Mouse (Mus musculus) forebrain, embryonic 12.5 days (tissue): ENCODE measurements around the gene Glb1l. TPM values are rescaled to one million over a fixed set of nuclear protein-coding genes. Genes with fewer than 3 reads are reported as not detected.
"Not testable (repeated sequence)": the region's sequence is repeated elsewhere in the genome, so short reads cannot be mapped to it uniquely, and the experiment has no call there.

Experiments
- ATAC-seq: fragments of 200-750 bp; cut with Nextera tagmentation; 2 replicates; pipeline ENCODE4 v1.8.0; 2017; ENCODE audit warnings: moderate TSS enrichment; ENCODE audit not compliant: low FRiP score
- H3K27ac ChIP-seq: fragments of 300-500 bp; sonication (generic); 2 replicates; pipeline ENCODE4 v1.5.1; 2016; ENCODE audit warnings: mild to moderate bottlenecking
- H3K27me3 ChIP-seq: fragments of 300-500 bp; sonication (generic); 2 replicates; pipeline ENCODE4 v1.6.1; 2016; ENCODE audit warnings: mild to moderate bottlenecking
- H3K36me3 ChIP-seq: fragments of 300-500 bp; sonication (generic); replicated peaks from 2 replicates; pipeline ENCODE4 v1.6.1; 2016; ENCODE audit warnings: mild to moderate bottlenecking
- H3K4me1 ChIP-seq: fragments of 300-500 bp; sonication (generic); 2 replicates; pipeline ENCODE4 v1.6.1; 2016
- H3K4me2 ChIP-seq: fragments of 300-500 bp; sonication (generic); 2 replicates; pipeline ENCODE4 v1.6.1; 2016; ENCODE audit warnings: mild to moderate bottlenecking, moderate library complexity
- H3K4me3 ChIP-seq: fragments of 300-500 bp; sonication (generic); replicated peaks from 2 replicates; pipeline ENCODE4 v1.5.1; 2016; ENCODE audit warnings: mild to moderate bottlenecking
- H3K9ac ChIP-seq: fragments of 300-500 bp; sonication (generic); 2 replicates; pipeline ENCODE4 v1.6.1; 2016; ENCODE audit warnings: mild to moderate bottlenecking
- H3K9me3 ChIP-seq: fragments of 300-500 bp; sonication (generic); 2 replicates; pipeline ENCODE4 v1.6.1; 2016
- WGBS: fragments of 180-500 bp; shearing (Covaris S2); methylation state at CpG from one replicate; pipeline ENCODE4 v1.1.7; 2016; 5-methylcytosine and 5-hydroxymethylcytosine counted together
- polyA plus RNA-seq: library from polyadenylated mRNA; unstranded; fragments of >200 nt; fragmentation: Nextera tagmentation; extraction: Ambion mirVana; gene quantifications from 2 replicates; pipeline ENCODE4 v1.2.1, GENCODE M21; 2016

Gene Glb1l
- polyA plus RNA-seq, 1 experiment from 2014 or later = 22.7 TPM

DNA sequence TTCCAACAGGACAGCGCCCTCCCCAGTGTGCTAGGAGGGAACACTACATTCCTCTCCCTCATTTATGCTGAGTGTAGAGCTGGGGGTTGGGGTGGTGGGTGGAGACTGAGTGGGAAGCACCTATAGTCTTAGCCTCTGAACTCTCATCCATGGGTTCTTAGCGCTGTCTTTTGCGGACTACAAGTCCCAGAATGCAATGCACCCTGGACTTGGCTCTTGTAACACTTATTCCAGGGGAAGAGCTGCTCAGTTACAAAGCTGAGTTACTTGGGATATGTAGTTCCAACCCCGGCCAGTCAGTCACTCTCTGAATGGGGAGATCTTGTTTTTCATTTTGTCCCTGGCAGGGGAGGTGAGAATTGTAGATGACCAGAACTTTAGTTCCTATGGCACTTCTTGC, 34.2 kb upstream of the Glb1l start:
- ATAC-seq = peak; percentile 78
- H3K4me1 ChIP-seq = peaks cover 11% of the 10 kb centered on the region
- WGBS = 16% methylated on average over 4 of the region's 4 CpGs
- H3K36me3 ChIP-seq = peaks cover 15% of the 10 kb centered on the region
- H3K4me3 ChIP-seq = no peak overlapping the region
- H3K9ac ChIP-seq = no peak overlapping the region
- H3K4me2 ChIP-seq = no peak overlapping the region
- no peaks in the 10 kb centered on the region for H3K9me3 ChIP-seq
- no peaks in the 10 kb centered on the region for H3K27me3 ChIP-seq
- no peak overlapping the region for H3K27ac ChIP-seq

DNA sequence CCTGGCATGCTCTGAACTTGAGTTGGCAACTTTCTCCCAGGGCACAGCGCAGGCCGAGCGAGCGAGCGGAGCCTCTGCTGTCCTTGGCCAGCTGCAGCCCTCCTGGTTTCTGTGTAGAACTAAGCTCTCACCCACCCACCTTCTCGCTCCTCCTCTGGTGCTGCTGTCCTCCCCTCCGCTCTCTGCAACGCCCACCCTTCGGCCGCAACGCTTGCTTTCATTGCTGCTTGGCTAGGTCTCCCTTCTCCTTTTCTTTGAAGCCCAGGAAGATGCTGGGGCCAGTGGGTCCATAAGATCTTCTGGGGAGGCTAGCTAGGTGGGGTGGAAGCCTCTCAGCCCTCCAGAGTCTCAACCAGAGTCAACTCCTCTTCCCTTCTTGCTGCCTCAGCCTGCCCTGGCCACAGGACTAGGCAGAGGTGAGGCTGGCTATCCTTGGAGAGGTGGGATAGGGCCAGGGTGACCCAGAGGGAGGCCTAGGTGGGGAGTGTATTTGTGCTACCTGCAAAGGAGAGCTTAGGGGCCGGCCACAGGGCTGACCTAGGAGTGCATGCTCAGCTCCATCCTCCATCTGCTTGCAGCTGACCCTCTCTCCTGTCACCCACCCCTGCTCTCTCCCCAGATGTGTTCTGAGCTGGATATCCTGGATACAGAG, 33.7 kb upstream of the Glb1l start:
- H3K27me3 ChIP-seq = no peaks in the 10 kb centered on the region
- no peak overlapping the region for H3K27ac ChIP-seq
- peaks cover 11% of the 10 kb centered on the region for H3K4me1 ChIP-seq
- no peak overlapping the region for H3K9ac ChIP-seq
- no peaks in the 10 kb centered on the region for H3K9me3 ChIP-seq
- WGBS = 84% methylated on average over 12 of the region's 12 CpGs
- ATAC-seq = peak; percentile 20; the same call in 1 of the 2 replicates
- H3K36me3 ChIP-seq = peaks cover 15% of the 10 kb centered on the region
- no peak overlapping the region for H3K4me3 ChIP-seq
- no peak overlapping the region for H3K4me2 ChIP-seq

DNA sequence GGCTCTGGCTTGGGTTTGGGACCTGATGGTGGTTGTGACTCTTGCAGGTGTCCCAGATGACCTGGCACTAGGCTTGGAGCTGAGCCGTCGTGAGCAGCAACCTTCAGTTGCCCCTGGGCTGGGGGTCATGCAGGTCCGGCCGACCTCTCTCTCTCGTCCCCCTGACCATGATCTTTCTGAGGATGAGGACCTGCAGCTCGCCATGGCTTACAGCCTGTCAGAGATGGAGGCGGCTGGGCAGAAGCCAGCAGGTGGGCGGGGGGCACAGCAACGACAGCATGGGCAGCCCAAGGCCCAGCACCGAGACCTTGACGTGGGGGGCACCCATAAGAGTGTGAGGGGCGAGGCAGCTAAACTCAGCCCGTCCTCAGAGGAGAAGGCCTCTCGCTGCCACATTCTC, 32.8 kb upstream of the Glb1l start:
- Histone ChIP-seq H3K4me2 (no peak overlapping the region), H3K27me3 (no peaks in the 10 kb centered on the region), H3K36me3 (peaks cover 15% of the 10 kb centered on the region), H3K9ac (no peak overlapping the region), H3K4me3 (no peak overlapping the region), H3K27ac (no peak overlapping the region), H3K4me1 (peaks cover 11% of the 10 kb centered on the region), H3K9me3 (no peaks in the 10 kb centered on the region)
- 91% methylated on average over 14 of the region's 14 CpGs for WGBS
- ATAC-seq = no peak

DNA sequence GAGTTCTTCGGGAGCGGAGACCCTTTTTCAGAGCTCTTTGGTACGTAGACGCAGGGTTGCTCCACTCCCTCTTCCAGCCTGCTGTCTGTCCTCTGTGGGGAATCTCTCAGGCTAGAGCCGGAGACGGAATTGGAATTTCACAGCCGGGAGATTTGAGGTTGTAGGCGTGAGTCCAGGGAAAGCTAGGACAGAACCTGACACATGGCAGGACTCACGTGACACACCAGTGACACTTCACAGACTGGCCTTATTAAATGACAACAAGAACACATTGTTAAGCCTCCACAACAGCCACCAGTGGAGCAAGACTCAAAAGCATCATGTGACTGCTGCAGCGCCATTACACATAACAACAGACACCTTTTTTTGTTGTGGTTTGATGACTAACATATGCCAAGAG, 29.0 kb upstream of the Glb1l start:
- Histone ChIP-seq H3K9ac (no peak overlapping the region), H3K4me3 (no peak overlapping the region), H3K27me3 (no peaks in the 10 kb centered on the region), H3K9me3 (no peaks in the 10 kb centered on the region), H3K4me2 (no peak overlapping the region), H3K27ac (no peak overlapping the region), H3K36me3 (peaks cover 15% of the 10 kb centered on the region), H3K4me1 (peaks cover 23% of the 10 kb centered on the region)
- no peak for ATAC-seq
- 87% methylated on average over 10 of the region's 10 CpGs for WGBS

DNA sequence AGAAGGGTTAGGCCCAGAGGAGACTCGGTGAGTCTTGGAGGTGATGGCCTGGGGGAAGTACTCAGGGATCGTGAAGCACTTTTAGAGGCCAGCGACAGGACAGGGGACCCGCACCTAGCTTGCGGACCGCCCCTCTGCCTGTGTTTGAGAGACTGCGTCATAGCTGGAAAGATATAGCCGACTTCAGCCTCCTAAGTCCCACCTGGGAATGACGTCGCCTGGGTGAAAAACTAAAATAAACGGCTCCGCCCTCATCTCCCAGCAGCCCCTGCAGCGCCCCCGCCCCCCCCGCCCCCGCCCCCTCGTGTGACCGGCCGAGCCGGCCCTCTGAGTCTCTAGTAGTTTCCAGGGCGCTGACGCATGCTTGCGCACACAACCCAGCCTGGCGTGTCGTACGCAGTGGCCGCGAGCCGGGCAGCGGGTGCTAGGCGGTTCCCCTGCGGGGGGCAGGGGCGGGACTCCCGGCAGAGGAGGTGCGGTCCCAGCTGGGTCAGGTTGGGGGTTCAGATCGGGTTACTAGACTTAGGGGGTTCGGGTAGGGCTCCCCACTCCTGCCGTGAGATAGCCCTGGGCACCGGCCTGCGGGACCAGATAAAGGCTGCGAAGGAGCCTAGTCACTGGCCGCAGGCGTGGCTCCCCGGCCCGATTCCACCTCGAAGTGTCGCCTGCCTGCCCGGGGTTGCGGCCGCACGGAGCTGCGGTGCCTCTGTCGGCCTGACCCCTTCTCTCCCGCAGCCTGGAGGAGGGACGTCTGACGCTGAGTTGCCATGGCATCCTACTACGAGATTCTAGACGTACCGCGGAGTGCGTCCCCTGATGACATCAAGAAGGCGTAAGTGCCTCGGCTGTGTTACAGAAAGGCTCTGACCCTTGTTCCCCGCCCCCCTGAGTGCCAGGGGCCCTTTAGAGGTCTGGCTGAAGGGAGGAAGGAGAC, 25.8 kb upstream of the Glb1l start, which contains the start of gene Dnajb2:
Gene Dnajb2, plus strand, starts transcription at position 290 of the 934 bp plus-strand sequence.
- Histone ChIP-seq H3K4me1 (peaks cover 23% of the 10 kb centered on the region), H3K4me3 (peak within 1 kb of the TSS; percentile 64), H3K27ac (peak within 1 kb of the TSS; percentile 78), H3K9me3 (no peaks in the 10 kb centered on the region), H3K36me3 (peaks cover 5% of the 10 kb centered on the region), H3K4me2 (peak within 1 kb of the TSS; percentile 94), H3K9ac (peak within 1 kb of the TSS; percentile 77), H3K27me3 (no peaks in the 10 kb centered on the region)
- peak; percentile 87 for ATAC-seq
- under 1% methylated on average over 64 of the region's 64 CpGs for WGBS

DNA sequence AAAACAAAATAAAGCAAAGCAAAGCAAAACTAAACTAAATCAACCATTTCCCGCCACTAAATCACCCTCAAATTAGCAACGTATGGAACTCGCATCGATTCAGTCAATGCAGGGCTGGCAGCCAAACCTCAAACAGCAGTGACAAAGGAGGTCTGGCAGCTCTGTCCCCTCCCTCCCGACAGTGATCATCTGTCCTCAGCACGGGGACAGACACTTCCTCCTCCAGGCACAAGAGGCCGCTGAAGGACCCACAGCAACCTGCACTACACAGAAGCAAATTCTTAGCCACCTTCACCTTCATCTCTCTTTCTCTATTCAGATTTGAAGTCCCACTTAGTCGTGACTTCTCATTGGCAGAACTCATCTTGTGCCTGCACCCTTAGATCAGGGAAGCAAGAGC, 24.0 kb upstream of the Glb1l start:
- H3K4me2 ChIP-seq = no peak overlapping the region
- ATAC-seq = peak; percentile 56; the same call in 1 of the 2 replicates

DNA sequence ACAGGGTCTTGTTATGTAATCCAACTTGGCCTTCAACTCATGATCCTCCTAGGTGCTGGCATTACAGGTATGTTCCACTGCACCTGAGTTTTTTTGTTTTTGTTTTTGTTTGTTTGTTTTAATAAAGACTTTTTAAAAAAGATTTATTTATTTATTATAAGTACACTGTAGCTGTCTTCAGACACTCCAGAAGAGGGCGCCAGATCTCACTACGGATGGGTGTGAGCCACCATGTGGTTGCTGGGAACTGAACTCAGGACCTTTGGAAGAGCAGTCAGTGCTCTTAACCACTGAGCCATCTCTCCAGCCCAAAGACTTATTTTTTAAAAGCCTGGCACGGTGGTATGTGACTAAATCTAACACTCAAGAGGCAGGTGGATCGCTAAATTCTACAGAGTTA, 21.9 kb upstream of the Glb1l start:
- H3K4me2 ChIP-seq, H3K9me3 ChIP-seq, H3K27ac ChIP-seq, ATAC-seq, H3K36me3 ChIP-seq, H3K9ac ChIP-seq, H3K27me3 ChIP-seq, H3K4me3 ChIP-seq: not testable (repeated sequence)
- peaks cover 23% of the 10 kb centered on the region for H3K4me1 ChIP-seq
- 63% methylated on average over 4 of the region's 4 CpGs for WGBS

More for the DNA sequence above, 24.0 kb upstream of the Glb1l start:
- Histone ChIP-seq H3K4me1 (peaks cover 23% of the 10 kb centered on the region), H3K9me3 (no peaks in the 10 kb centered on the region), H3K27me3 (no peaks in the 10 kb centered on the region; the same call in 1 of the 2 replicates), H3K4me3 (no peak overlapping the region), H3K9ac (no peak overlapping the region), H3K27ac (no peak overlapping the region), H3K36me3 (no peaks in the 10 kb centered on the region; the same call in 1 of the 2 replicates)
- 3% methylated on average over 8 of the region's 8 CpGs for WGBS

DNA sequence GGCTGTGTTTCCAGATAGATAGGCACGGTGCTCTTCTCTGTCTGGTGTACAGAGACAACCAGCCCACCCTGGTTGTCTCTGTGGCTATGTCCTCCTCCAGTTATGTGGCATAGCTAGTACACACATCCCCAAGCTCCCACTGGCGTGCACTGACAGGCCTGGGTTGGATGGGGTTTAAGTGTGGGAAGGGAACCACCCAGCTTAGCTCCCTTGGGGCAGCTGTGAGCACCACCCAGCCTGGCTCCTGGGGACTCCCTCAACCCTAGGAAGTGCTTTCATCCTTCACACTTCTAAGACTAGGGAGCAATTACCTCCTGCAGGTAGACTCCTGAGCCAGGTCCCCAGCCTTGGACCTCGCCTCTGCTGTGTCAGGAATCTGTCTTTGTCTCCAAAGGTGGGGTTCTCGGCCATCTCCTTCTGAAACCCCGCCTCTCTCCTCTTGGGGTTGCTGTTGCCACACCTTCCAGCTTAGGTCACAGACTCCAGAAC, 21.1 kb upstream of the Glb1l start, which contains the start of gene A630095N17Rik:
Gene A630095N17Rik, minus strand, starts transcription at position 439 of the 489 bp plus-strand sequence.
- no peaks in the 10 kb centered on the region for H3K36me3 ChIP-seq
- peaks cover 4% of the 10 kb centered on the region; the same call in 1 of the 2 replicates for H3K27me3 ChIP-seq
- peaks cover 16% of the 10 kb centered on the region for H3K4me1 ChIP-seq
- no peaks in the 10 kb centered on the region for H3K9me3 ChIP-seq
- H3K9ac ChIP-seq = no peak within 1 kb of the TSS
- no peak for ATAC-seq
- 82% methylated on average over 5 of the region's 5 CpGs for WGBS
- H3K4me2 ChIP-seq = no peak within 1 kb of the TSS
- H3K4me3 ChIP-seq = no peak within 1 kb of the TSS
- H3K27ac ChIP-seq = no peak within 1 kb of the TSS

DNA sequence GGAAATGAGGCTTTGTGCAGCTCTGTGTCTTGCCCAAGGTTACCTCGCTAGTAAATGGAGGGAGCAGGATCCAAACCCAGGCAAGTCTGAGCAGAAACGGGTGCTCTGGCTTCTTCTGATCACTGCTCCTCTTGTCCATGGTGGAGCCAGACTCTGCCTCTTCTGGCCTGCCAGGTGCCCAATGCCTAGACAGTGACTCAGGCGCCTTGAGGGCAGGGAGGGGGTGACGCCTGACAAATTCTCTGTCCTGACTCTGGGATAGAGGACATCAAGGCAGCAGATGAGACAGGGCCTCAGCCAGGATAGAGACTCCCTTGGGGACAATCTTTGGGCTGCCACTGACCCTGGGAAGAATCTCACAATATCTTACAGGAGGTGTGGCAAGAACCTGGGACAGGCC, 20.6 kb upstream of the Glb1l start:
- Histone ChIP-seq H3K27ac (no peak overlapping the region), H3K4me1 (peaks cover 14% of the 10 kb centered on the region), H3K36me3 (no peaks in the 10 kb centered on the region), H3K9ac (no peak overlapping the region), H3K4me2 (no peak overlapping the region), H3K4me3 (no peak overlapping the region), H3K27me3 (peaks cover 9% of the 10 kb centered on the region), H3K9me3 (no peaks in the 10 kb centered on the region)
- ATAC-seq = no peak
- WGBS = 78% methylated on average over 4 of the region's 4 CpGs

DNA sequence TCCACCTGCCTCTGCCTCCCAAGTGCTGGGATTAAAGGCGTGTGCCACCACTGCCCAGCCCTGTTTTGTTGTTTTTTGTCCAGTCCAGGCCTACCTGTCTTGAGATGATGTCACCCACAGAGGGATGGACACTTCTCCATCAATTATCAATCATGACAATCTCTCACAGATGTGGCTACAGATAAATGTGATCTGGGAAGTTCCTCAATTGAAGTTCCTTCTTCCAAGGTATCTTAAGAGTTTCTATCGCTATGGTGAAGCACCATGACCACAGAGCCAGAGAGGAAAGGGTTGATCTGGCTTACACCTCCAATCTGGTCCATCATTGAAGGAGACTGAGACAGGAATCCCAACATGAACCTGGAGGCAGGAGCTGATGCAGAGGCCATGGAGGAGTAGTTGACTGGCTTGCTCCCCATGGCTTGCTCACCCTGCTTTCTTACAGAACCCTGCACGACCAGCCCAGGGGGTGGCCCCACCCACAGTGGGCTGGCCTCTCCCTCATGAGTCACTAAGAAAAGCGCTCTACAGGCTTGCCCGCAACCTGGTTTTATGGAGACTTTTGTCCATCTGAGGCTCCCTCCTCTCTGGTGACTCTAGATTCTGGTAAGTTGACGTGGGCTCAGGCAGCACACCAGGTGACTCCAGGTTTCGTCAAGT, 19.9 kb upstream of the Glb1l start:
- no peak overlapping the region for H3K27ac ChIP-seq
- H3K36me3 ChIP-seq = no peaks in the 10 kb centered on the region
- ATAC-seq = no peak
- no peak overlapping the region for H3K4me3 ChIP-seq
- no peak overlapping the region for H3K9ac ChIP-seq
- H3K4me2 ChIP-seq = no peak overlapping the region
- no peaks in the 10 kb centered on the region for H3K9me3 ChIP-seq
- H3K4me1 ChIP-seq = peaks cover 7% of the 10 kb centered on the region; the same call in 1 of the 2 replicates
- H3K27me3 ChIP-seq = peaks cover 10% of the 10 kb centered on the region
- WGBS = 77% methylated on average over 7 of the region's 7 CpGs

DNA sequence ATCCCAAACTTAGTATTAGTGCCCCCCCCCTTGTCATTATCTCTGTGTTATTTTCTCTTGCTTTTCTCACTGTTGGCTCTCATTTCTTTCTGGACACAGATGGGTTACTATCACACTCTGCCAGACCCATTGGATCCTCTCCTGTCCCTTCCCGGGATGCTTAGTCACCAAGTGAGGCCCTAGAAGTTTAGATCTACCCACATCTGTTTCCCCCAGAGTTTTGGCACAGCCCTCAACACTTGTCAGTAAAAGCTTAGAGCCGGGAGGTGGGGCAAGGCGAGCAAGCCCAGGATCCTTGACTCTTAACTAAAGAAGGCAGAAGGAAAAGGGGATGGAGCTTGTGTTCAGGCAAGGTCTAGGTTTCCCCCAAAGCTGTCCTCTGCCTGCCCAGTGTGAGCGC, 18.5 kb upstream of the Glb1l start:
- WGBS = 80% methylated on average over 4 of the region's 4 CpGs
- H3K4me1 ChIP-seq = no peaks in the 10 kb centered on the region
- no peak overlapping the region for H3K27ac ChIP-seq
- no peak overlapping the region for H3K4me3 ChIP-seq
- H3K27me3 ChIP-seq = peaks cover 10% of the 10 kb centered on the region
- no peaks in the 10 kb centered on the region for H3K9me3 ChIP-seq
- H3K9ac ChIP-seq = no peak overlapping the region
- H3K36me3 ChIP-seq = no peaks in the 10 kb centered on the region
- H3K4me2 ChIP-seq = no peak overlapping the region
- no peak for ATAC-seq

DNA sequence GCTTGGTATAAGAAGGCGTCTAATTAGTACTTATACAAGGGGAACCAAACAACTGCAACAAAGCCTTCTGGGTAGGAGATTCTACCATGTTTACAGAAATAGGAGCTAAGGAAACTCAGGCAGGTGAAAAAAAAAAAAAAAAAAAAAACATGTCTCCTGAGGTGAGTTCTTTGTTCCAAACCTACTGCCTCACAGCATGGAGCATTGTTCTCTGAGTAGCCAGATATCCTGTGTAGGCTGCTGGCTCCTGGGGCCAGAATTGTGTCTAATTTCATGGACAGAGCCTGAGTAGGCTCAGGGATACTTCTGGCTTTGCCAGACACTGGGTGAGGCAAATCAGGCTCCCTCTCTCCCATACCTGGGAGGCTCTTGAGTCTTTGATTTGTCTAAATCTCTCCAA, 17.0 kb upstream of the Glb1l start:
- 71% methylated on average over 1 of the region's 1 CpGs for WGBS
- Histone ChIP-seq H3K9ac (no peak overlapping the region), H3K9me3 (no peaks in the 10 kb centered on the region), H3K4me1 (no peaks in the 10 kb centered on the region), H3K27ac (no peak overlapping the region), H3K4me3 (no peak overlapping the region), H3K36me3 (no peaks in the 10 kb centered on the region), H3K4me2 (no peak overlapping the region), H3K27me3 (peaks cover 20% of the 10 kb centered on the region)
- ATAC-seq = no peak
